Mouse (Mus musculus) heart, embryonic 10.5 days (tissue): ENCODE data around the gene Rrp12. TPM values are rescaled to one million over a fixed set of nuclear protein-coding genes. Genes with fewer than 3 reads are reported as not detected.

Source experiments
- polyA plus RNA-seq: library from polyadenylated mRNA; unstranded; fragments of >200 nt; fragmentation: Nextera tagmentation; extraction: Ambion mirVana; gene quantifications from 2 replicates; pipeline ENCODE4 v1.2.1, GENCODE M21; 2016

Rrp12 gene
- polyA plus RNA-seq, 1 experiment from 2014 or later, result 25.8 TPM

Other genes with a start within 250 kb of the Rrp12 start
- 0.21 and 0.87 TPM in 2 replicates for gene Slit1, start 152.5 kb downstream of the Rrp12 start, polyA plus RNA-seq
- gene Arhgap19, start 94.1 kb downstream of the Rrp12 start, polyA plus RNA-seq, result 23.6 and 29.5 TPM in 2 replicates
- gene Frat1, start 66.2 kb downstream of the Rrp12 start, polyA plus RNA-seq, result 3.2 and 6.6 TPM in 2 replicates
- 1.6 and 4.0 TPM in 2 replicates for gene Frat2, start 48.0 kb downstream of the Rrp12 start, polyA plus RNA-seq
- 1,222 and 1,272 TPM in 2 replicates for gene Pgam1, start 15.8 kb upstream of the Rrp12 start, polyA plus RNA-seq
- gene Exosc1, start 37.2 kb upstream of the Rrp12 start, polyA plus RNA-seq, result 60.1 and 78.1 TPM in 2 replicates
- gene Zdhhc16, start 37.3 kb upstream of the Rrp12 start, polyA plus RNA-seq, result 73.4 and 78.9 TPM in 2 replicates
- gene Mms19, start 85.0 kb upstream of the Rrp12 start, polyA plus RNA-seq, result 25.4 and 27.0 TPM in 2 replicates
- gene Ubtd1, start 85.6 kb upstream of the Rrp12 start, polyA plus RNA-seq, result 12.4 and 14.0 TPM in 2 replicates
- gene Ankrd2, start 139.8 kb upstream of the Rrp12 start, polyA plus RNA-seq, result not detected in 2 replicates
- gene Hoga1, start 149.4 kb upstream of the Rrp12 start, polyA plus RNA-seq, result 0.85 and 1.6 TPM in 2 replicates
- 0.15 TPM in 1 of 2 replicates, not detected in the other for gene 4933411K16Rik, start 156.1 kb upstream of the Rrp12 start, polyA plus RNA-seq
- 18.8 and 22.0 TPM in 2 replicates for gene Morn4, start 190.2 kb upstream of the Rrp12 start, polyA plus RNA-seq
- 18.9 and 23.1 TPM in 2 replicates for gene Pi4k2a, start 194.3 kb upstream of the Rrp12 start, polyA plus RNA-seq
- gene Avpi1, start 232.9 kb upstream of the Rrp12 start, polyA plus RNA-seq, result 29.0 and 32.7 TPM in 2 replicates